Mouse (Mus musculus) kidney, embryonic 14.5 days (tissue): ENCODE results near the gene Aqp2. TPM values are rescaled to one million over a fixed set of nuclear protein-coding genes. Genes with fewer than 3 reads are reported as not detected.

Experiments used
- ATAC-seq: fragments of 200-750 bp; cut with Nextera tagmentation; 2 replicates; pipeline ENCODE4 v1.8.0; 2017; ENCODE audit warnings: moderate number of reproducible peaks, mild to moderate bottlenecking, moderate TSS enrichment, moderate library complexity; ENCODE audit not compliant: low FRiP score, low TSS enrichment
- H3K27ac ChIP-seq: fragments of 300-500 bp; sonication (generic); 2 replicates; pipeline ENCODE4 v1.5.1; 2014; ENCODE audit warnings: low read depth, mild to moderate bottlenecking, low read length, moderate library complexity, mixed read lengths
- H3K27me3 ChIP-seq: fragments of 300-500 bp; sonication (generic); 2 replicates; pipeline ENCODE4 v1.6.1; 2014; ENCODE audit warnings: mild to moderate bottlenecking, low read length; ENCODE audit not compliant: control insufficient read depth, insufficient read depth
- H3K36me3 ChIP-seq: fragments of 300-500 bp; sonication (generic); 2 replicates; pipeline ENCODE4 v1.6.1; 2014; ENCODE audit warnings: low read length, mixed read lengths; ENCODE audit not compliant: control insufficient read depth, insufficient read depth
- H3K4me1 ChIP-seq: fragments of 300-500 bp; sonication (generic); 2 replicates; pipeline ENCODE4 v1.6.1; 2014; ENCODE audit warnings: low read length, mixed read lengths; ENCODE audit not compliant: control insufficient read depth, insufficient read depth
- H3K4me2 ChIP-seq: fragments of 300-500 bp; sonication (generic); replicated peaks from 2 replicates; pipeline ENCODE4 v1.6.1; 2014; ENCODE audit warnings: low read depth, mild to moderate bottlenecking, low read length
- H3K4me3 ChIP-seq: fragments of 300-500 bp; sonication (generic); 2 replicates; pipeline ENCODE4 v1.5.1; 2014; ENCODE audit warnings: mild to moderate bottlenecking, low read length
- H3K9ac ChIP-seq: fragments of 300-500 bp; sonication (generic); 2 replicates; pipeline ENCODE4 v1.6.1; 2014; ENCODE audit warnings: low read depth, mild to moderate bottlenecking, low read length, moderate library complexity
- H3K9me3 ChIP-seq: fragments of 300-500 bp; sonication (generic); 2 replicates; pipeline ENCODE4 v1.6.1; 2016; ENCODE audit warnings: low read length; ENCODE audit not compliant: control insufficient read depth
- WGBS: fragments of 180-500 bp; shearing (Covaris S2); extraction: QIAGEN DNeasy Blood & Tissue Kit; methylation state at CpG from one replicate; pipeline ENCODE4 v1.1.7; 2014; 5-methylcytosine and 5-hydroxymethylcytosine counted together
- polyA plus RNA-seq: library from polyadenylated mRNA; unstranded; fragments of >200 nt; fragmentation: Nextera tagmentation; extraction: Ambion mirVana; gene quantifications from 2 replicates; pipeline ENCODE4 v1.2.1, GENCODE M21; 2014

The Aqp2 gene
- polyA plus RNA-seq, 1 experiment from 2014 or later = 5.4 TPM

- Histone ChIP-seq H3K27ac (no peak overlapping the region), H3K9ac (no peak overlapping the region), H3K4me1 (peaks cover 23% of the 10 kb centered on the region), H3K27me3 (peaks cover 42% of the 10 kb centered on the region), H3K4me3 (no peak overlapping the region), H3K4me2 (no peak overlapping the region), H3K9me3 (no peaks in the 10 kb centered on the region), H3K36me3 (no peaks in the 10 kb centered on the region)
- no peak for ATAC-seq
- 49% methylated on average over 8 of the region's 8 CpGs for WGBS
Observed at GRCm38 (mm10) chr15:99597596-99597995, 18.7 kb downstream of the Aqp2 start.

- Histone ChIP-seq H3K4me3 (no peak overlapping the region), H3K9me3 (no peaks in the 10 kb centered on the region), H3K9ac (no peak overlapping the region), H3K4me1 (peaks cover 26% of the 10 kb centered on the region), H3K36me3 (no peaks in the 10 kb centered on the region), H3K27me3 (peaks cover 24% of the 10 kb centered on the region), H3K27ac (no peak overlapping the region), H3K4me2 (no peak overlapping the region)
- 53% methylated on average over 17 of the region's 17 CpGs for WGBS
- ATAC-seq = no peak
Observed at GRCm38 (mm10) chr15:99599245-99600070, 20.6 kb downstream of the Aqp2 start.

GRCm38 (mm10) chr15:99600986-99601822 is 22.3 kb downstream of the Aqp2 start, which contains the start of gene Aqp6:
TSS of gene Aqp6 (plus strand) at chr15:99601400.
- no peak within 1 kb of the TSS; the same call in 1 of the 2 replicates for H3K4me2 ChIP-seq
- no peak within 1 kb of the TSS for H3K27ac ChIP-seq
- no peak within 1 kb of the TSS for H3K4me3 ChIP-seq
- 41% methylated on average over 22 of the region's 22 CpGs for WGBS
- H3K36me3 ChIP-seq = no peaks in the 10 kb centered on the region
- H3K27me3 ChIP-seq = peaks cover 11% of the 10 kb centered on the region; the same call in 1 of the 2 replicates
- peaks cover 26% of the 10 kb centered on the region for H3K4me1 ChIP-seq
- H3K9me3 ChIP-seq = no peaks in the 10 kb centered on the region
- ATAC-seq = no peak
- H3K9ac ChIP-seq = no peak within 1 kb of the TSS

- Histone ChIP-seq H3K27ac (no peak overlapping the region), H3K4me1 (peaks cover 26% of the 10 kb centered on the region), H3K4me3 (no peak overlapping the region), H3K9me3 (no peaks in the 10 kb centered on the region), H3K27me3 (peaks cover 11% of the 10 kb centered on the region; the same call in 1 of the 2 replicates), H3K4me2 (no peak overlapping the region), H3K36me3 (no peaks in the 10 kb centered on the region), H3K9ac (no peak overlapping the region)
- 18% methylated on average over 4 of the region's 5 CpGs for WGBS
- ATAC-seq = no peak
Observed at GRCm38 (mm10) chr15:99601823-99602120, 22.9 kb downstream of the Aqp2 start.

- no peak overlapping the region for H3K4me2 ChIP-seq
- H3K4me3 ChIP-seq = no peak overlapping the region
- peaks cover 11% of the 10 kb centered on the region; the same call in 1 of the 2 replicates for H3K27me3 ChIP-seq
- peaks cover 31% of the 10 kb centered on the region for H3K4me1 ChIP-seq
- H3K9me3 ChIP-seq = no peaks in the 10 kb centered on the region
- H3K36me3 ChIP-seq = no peaks in the 10 kb centered on the region
- H3K27ac ChIP-seq = no peak overlapping the region
- 55% methylated on average over 17 of the region's 17 CpGs for WGBS
- no peak for ATAC-seq
- H3K9ac ChIP-seq = no peak overlapping the region
Observed at GRCm38 (mm10) chr15:99602206-99602820, 23.5 kb downstream of the Aqp2 start.

- H3K36me3 ChIP-seq = no peaks in the 10 kb centered on the region
- H3K4me1 ChIP-seq = peaks cover 39% of the 10 kb centered on the region
- WGBS = 83% methylated on average over 7 of the region's 7 CpGs
- ATAC-seq = no peak
- no peaks in the 10 kb centered on the region for H3K9me3 ChIP-seq
- H3K27me3 ChIP-seq = peaks cover 7% of the 10 kb centered on the region; the same call in 1 of the 2 replicates
- no peak overlapping the region for H3K9ac ChIP-seq
- no peak overlapping the region for H3K4me2 ChIP-seq
- no peak overlapping the region for H3K4me3 ChIP-seq
- H3K27ac ChIP-seq = no peak overlapping the region
Observed at GRCm38 (mm10) chr15:99603216-99603615, 24.4 kb downstream of the Aqp2 start.

- no peak overlapping the region for H3K4me2 ChIP-seq
- H3K27me3 ChIP-seq = peaks cover 1% of the 10 kb centered on the region; the same call in 1 of the 2 replicates
- no peaks in the 10 kb centered on the region for H3K36me3 ChIP-seq
- no peak overlapping the region for H3K4me3 ChIP-seq
- no peaks in the 10 kb centered on the region for H3K9me3 ChIP-seq
- no peak overlapping the region for H3K27ac ChIP-seq
- ATAC-seq = no peak
- WGBS = 84% methylated on average over 3 of the region's 3 CpGs
- peaks cover 33% of the 10 kb centered on the region for H3K4me1 ChIP-seq
- H3K9ac ChIP-seq = no peak overlapping the region
Observed at GRCm38 (mm10) chr15:99605595-99605994, 26.7 kb downstream of the Aqp2 start.

- H3K9me3 ChIP-seq = no peaks in the 10 kb centered on the region
- H3K27ac ChIP-seq = no peak overlapping the region
- H3K4me1 ChIP-seq = peaks cover 24% of the 10 kb centered on the region
- no peaks in the 10 kb centered on the region for H3K27me3 ChIP-seq
- H3K36me3 ChIP-seq = no peaks in the 10 kb centered on the region
- 31% methylated on average over 5 of the region's 5 CpGs for WGBS
- ATAC-seq = no peak
- H3K9ac ChIP-seq = no peak overlapping the region
- H3K4me2 ChIP-seq = no peak overlapping the region
- no peak overlapping the region for H3K4me3 ChIP-seq
Observed at GRCm38 (mm10) chr15:99606515-99606914, 27.7 kb downstream of the Aqp2 start.
